Mouse (Mus musculus): ENCODE measurements around the gene Tmem213. TPM values are rescaled to one million over a fixed set of nuclear protein-coding genes. Genes with fewer than 3 reads are reported as not detected.

The Tmem213 gene
- total and polyA plus RNA-seq, 3 experiments: not detected

- no peak for TF ChIP-seq ZMIZ1 (IDR thresholded peaks at IDR 0.05; ENCODE audit: low read depth, low read length)
- peak; percentile 91 for TF ChIP-seq RAD21 (IDR thresholded peaks at IDR 0.05; ENCODE audit: low read depth, low read length)
- no peak for TF ChIP-seq PAX5 (IDR thresholded peaks at IDR 0.05; ENCODE audit: low read length)
- TF ChIP-seq ZNF384 (IDR thresholded peaks at IDR 0.05; ENCODE audit: low read depth, low read length): no peak
- TF ChIP-seq SIN3A (IDR thresholded peaks at IDR 0.05; ENCODE audit: low read length): peak; percentile 69
- TF ChIP-seq KAT2A (IDR thresholded peaks at IDR 0.05; ENCODE audit: insufficient replicate concordance, low read length): no peak
- TF ChIP-seq ETS1 (conservative IDR thresholded peaks at IDR 0.05; ENCODE audit: low read depth, low read length): no peak
- TF ChIP-seq GABPA (IDR thresholded peaks at IDR 0.05; ENCODE audit: insufficient replicate concordance, low read depth, low read length): no peak
- peak; percentile 94 for TF ChIP-seq SMC3 (IDR thresholded peaks at IDR 0.05; ENCODE audit: low read depth, low read length)
- no peak for TF ChIP-seq NELFE (IDR thresholded peaks at IDR 0.05; ENCODE audit: low read depth, low read length)
- no peak for TF ChIP-seq TBP (conservative IDR thresholded peaks at IDR 0.05; ENCODE audit: low read depth, low read length)
- no peak for TF ChIP-seq BHLHE40 (IDR thresholded peaks at IDR 0.05; ENCODE audit: low read depth, low read length)
- no peak for TF ChIP-seq MAX (IDR thresholded peaks at IDR 0.05; ENCODE audit: low read length)
- TF ChIP-seq ZC3H11A (IDR thresholded peaks at IDR 0.05; ENCODE audit: low read depth, low read length): peak; percentile 69
- no peak for TF ChIP-seq CHD2 (IDR thresholded peaks at IDR 0.05; ENCODE audit: low read length)
- no peak for TF ChIP-seq JUND (conservative IDR thresholded peaks at IDR 0.05; ENCODE audit: low read depth, low read length)
- TF ChIP-seq JUN (IDR thresholded peaks at IDR 0.05; ENCODE audit: insufficient read depth, low read depth, low read length): no peak
- TF ChIP-seq CTCF (conservative IDR thresholded peaks at IDR 0.05 in 1 of 2, IDR thresholded peaks at IDR 0.05 in 1 of 2; ENCODE audit: low read depth in 2 of 2, low read length in 2 of 2): peak; percentile 89 to 92
- dilution Hi-C loops (cut with MboI; ENCODE audit: extremely low pct_ligation_motif_present, extremely low pct_unique_long_range_greater_than_20kb, low sequenced_read_pairs): no loop called here
Measured at GRCm38 (mm10) chr6:38160102-38160501, 51.0 kb downstream of the Tmem213 start.

GRCm38 (mm10) chr6:38160556-38160955 lies 51.5 kb downstream of the Tmem213 start:
- DNase-seq (ENCODE audit: extremely low read depth): no peak
- Histone ChIP-seq H3K27ac (ENCODE audit: insufficient read depth, low read depth) (no peak overlapping the region), H3K9me3 (replicated peaks; ENCODE audit: low read length) (no peaks in the 10 kb centered on the region), H3K79me2 (replicated peaks; ENCODE audit: control insufficient read depth, extremely low read depth, insufficient read depth, poor library complexity, severe bottlenecking) (no peaks in the 10 kb centered on the region), H3K36me3 (replicated peaks in 1 of 2; ENCODE audit: control insufficient read depth in 1 of 2, insufficient read depth in 1 of 2, low read length in 1 of 2) (peaks cover 0 to 16% of the 10 kb centered on the region in 2 experiments), H3K27me3 (replicated peaks) (no peaks in the 10 kb centered on the region), H3K9ac (ENCODE audit: insufficient read depth, low read depth) (no peak overlapping the region), H3K4me3 (replicated peaks in 1 of 3; ENCODE audit: low read depth in 2 of 3, low read length in 2 of 3, poor library complexity in 1 of 3) (no peak overlapping the region), H3K4me2 (ENCODE audit: insufficient read depth, low read depth, poor library complexity, severe bottlenecking) (no peak overlapping the region), H3K4me1 (ENCODE audit: control insufficient read depth in 1 of 2, insufficient read depth in 2 of 2) (peaks cover 8 to 29% of the 10 kb centered on the region in 2 experiments)
- TF ChIP-seq POLR2A (IDR thresholded peaks at IDR 0.05; ENCODE audit: low read depth, low read length): no peak
- TF ChIP-seq NELFE (IDR thresholded peaks at IDR 0.05; ENCODE audit: low read depth, low read length): no peak
- no peak for TF ChIP-seq PAX5 (IDR thresholded peaks at IDR 0.05; ENCODE audit: low read length)
- TF ChIP-seq MYC (IDR thresholded peaks at IDR 0.05; ENCODE audit: low read depth, low read length): no peak
- no peak for TF ChIP-seq ZC3H11A (IDR thresholded peaks at IDR 0.05; ENCODE audit: low read depth, low read length)
- no peak for TF ChIP-seq ZKSCAN1 (IDR thresholded peaks at IDR 0.05; ENCODE audit: borderline replicate concordance, low read depth, low read length)
- no peak for TF ChIP-seq EP300 (IDR thresholded peaks at IDR 0.05; ENCODE audit: low read length)
- no peak for TF ChIP-seq SMC3 (IDR thresholded peaks at IDR 0.05; ENCODE audit: low read depth, low read length)
- TF ChIP-seq GABPA (IDR thresholded peaks at IDR 0.05; ENCODE audit: insufficient replicate concordance, low read depth, low read length): no peak
- in situ Hi-C loops (cut with MboI; ENCODE audit: low pct_ligation_motif_present, low pct_unique_long_range_greater_than_20kb, low sequenced_read_pairs): loop anchor here (25.0 kb wide), 1 partner anchor 377 kb away; the partner anchor contains the start of gene Fmc1
- dilution Hi-C loops (cut with MboI; ENCODE audit: extremely low pct_ligation_motif_present, extremely low pct_unique_long_range_greater_than_20kb, low sequenced_read_pairs): no loop called here

More at GRCm38 (mm10) chr6:38160102-38160501, 51.0 kb downstream of the Tmem213 start:
- no peak overlapping the region for H3K27ac ChIP-seq (ENCODE audit: insufficient read depth, low read depth)
- H3K4me3 ChIP-seq (replicated peaks in 1 of 3; ENCODE audit: low read depth in 2 of 3, low read length in 2 of 3, poor library complexity in 1 of 3): no peak overlapping the region
- no peak overlapping the region for H3K4me2 ChIP-seq (ENCODE audit: insufficient read depth, low read depth, poor library complexity, severe bottlenecking)
- H3K9me3 ChIP-seq (replicated peaks; ENCODE audit: low read length): no peaks in the 10 kb centered on the region
- H3K4me1 ChIP-seq (ENCODE audit: control insufficient read depth in 1 of 2, insufficient read depth in 2 of 2): peaks cover 8 to 33% of the 10 kb centered on the region in 2 experiments
- peak; percentile 83 for DNase-seq (ENCODE audit: extremely low read depth)
- H3K36me3 ChIP-seq (replicated peaks in 1 of 2; ENCODE audit: control insufficient read depth in 1 of 2, insufficient read depth in 1 of 2, low read length in 1 of 2): peaks cover 0 to 16% of the 10 kb centered on the region in 2 experiments
- in situ Hi-C loops (cut with MboI; ENCODE audit: low pct_ligation_motif_present, low pct_unique_long_range_greater_than_20kb, low sequenced_read_pairs): loop anchor here (25.0 kb wide), 1 partner anchor 377 kb away; the partner anchor contains the start of gene Fmc1
- H3K9ac ChIP-seq (ENCODE audit: insufficient read depth, low read depth): no peak overlapping the region
- H3K27me3 ChIP-seq (replicated peaks): no peaks in the 10 kb centered on the region
- no peaks in the 10 kb centered on the region for H3K79me2 ChIP-seq (replicated peaks; ENCODE audit: control insufficient read depth, extremely low read depth, insufficient read depth, poor library complexity, severe bottlenecking)

Data from CH12.LX (cell line).